Mouse (Mus musculus): Measurements from ENCODE around the gene Gstcd. TPM values are rescaled to one million over a fixed set of nuclear protein-coding genes. Genes with fewer than 3 reads are reported as not detected.

The Gstcd gene
- polyA plus RNA-seq, 2 experiments: 8.0 to 15.1 TPM

DNA sequence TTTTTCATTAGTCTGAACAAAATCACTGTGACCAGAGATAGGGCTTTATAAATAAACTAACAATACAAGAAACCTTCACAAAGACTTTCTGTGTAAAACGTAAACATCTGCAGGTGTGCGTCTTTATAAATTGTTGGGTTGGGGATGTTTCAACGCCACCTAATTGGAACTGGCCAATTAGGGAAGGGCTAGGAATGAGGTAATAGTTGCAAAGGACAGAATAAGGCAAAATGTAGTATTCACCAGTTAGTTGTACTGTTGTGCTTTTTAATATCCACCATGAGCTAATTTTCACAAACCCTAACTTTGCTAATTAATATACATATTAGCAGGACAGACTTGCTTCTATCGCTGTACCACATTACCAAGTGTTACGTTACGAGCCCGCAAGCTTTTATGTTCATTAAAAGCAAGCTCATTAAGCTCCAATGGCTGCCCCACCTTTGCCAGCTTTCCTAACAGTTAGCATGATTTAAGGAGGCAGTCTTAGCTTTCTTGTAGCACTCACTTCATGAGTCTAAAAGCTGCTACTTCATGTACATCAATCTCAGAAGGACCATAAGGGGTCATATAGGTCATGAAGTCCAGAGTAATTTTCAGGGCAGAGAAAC, 58.6 kb downstream of the Gstcd start:
- Histone ChIP-seq H3K27me3 (ENCODE audit: control insufficient read depth, insufficient read depth, low read length) (no peaks in the 10 kb centered on the region), H3K4me3 (replicated peaks; ENCODE audit: low read length) (no peak overlapping the region), H3K36me3 (ENCODE audit: control insufficient read depth, insufficient read depth, low read length) (no peaks in the 10 kb centered on the region), H3K4me2 (replicated peaks; ENCODE audit: low read depth, low read length, severe bottlenecking) (no peak overlapping the region), H3K27ac (replicated peaks; ENCODE audit: low read depth, low read length) (no peak overlapping the region), H3K9ac (ENCODE audit: low read depth, low read length, severe bottlenecking) (no peak overlapping the region), H3K4me1 (ENCODE audit: control insufficient read depth, insufficient read depth, low read length) (no peaks in the 10 kb centered on the region), H3K9me3 (ENCODE audit: control insufficient read depth, low read length) (no peaks in the 10 kb centered on the region)
- DNase-seq (ENCODE audit: low spot score) (no peak), ATAC-seq (ENCODE audit: low FRiP score, low read depth) (no peak)
- WGBS: 43% methylated on average over 7 of the region's 7 CpGs
- TF ChIP-seq POLR2A (IDR thresholded peaks at IDR 0.05; ENCODE audit: borderline replicate concordance, extremely low read depth, insufficient read depth, insufficient read length): no peak

DNA sequence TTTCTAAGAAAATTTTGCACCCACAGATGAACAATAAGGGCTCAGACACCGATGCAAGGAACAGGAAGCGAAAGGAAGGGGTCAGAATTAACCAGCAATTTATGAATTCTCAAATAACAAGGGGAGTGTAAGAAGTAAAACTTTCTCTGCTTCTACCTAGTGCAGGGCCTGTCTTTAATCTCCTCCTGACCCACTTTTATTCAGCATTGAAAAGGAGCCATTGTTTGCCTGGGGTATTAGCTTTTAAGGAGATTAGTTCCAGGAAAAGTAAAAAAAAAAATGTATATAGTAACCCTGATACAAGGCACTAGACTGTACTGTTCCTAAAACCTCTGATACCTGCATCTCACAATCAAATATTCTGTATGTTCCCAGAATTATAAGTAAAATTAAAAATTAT, 64.9 kb downstream of the Gstcd start:
- WGBS: 68% methylated on average over 2 of the region's 2 CpGs
- no peak overlapping the region for H3K4me3 ChIP-seq (replicated peaks; ENCODE audit: low read length)
- no peaks in the 10 kb centered on the region for H3K27me3 ChIP-seq (ENCODE audit: control insufficient read depth, insufficient read depth, low read length)
- no peak overlapping the region for H3K27ac ChIP-seq (replicated peaks; ENCODE audit: low read depth, low read length)
- H3K4me2 ChIP-seq (replicated peaks; ENCODE audit: low read depth, low read length, severe bottlenecking): no peak overlapping the region
- ATAC-seq (ENCODE audit: low FRiP score, low read depth) (no peak), DNase-seq (ENCODE audit: low spot score) (no peak)
- peaks cover 4% of the 10 kb centered on the region; the same call in 1 of the 2 replicates for H3K4me1 ChIP-seq (ENCODE audit: control insufficient read depth, insufficient read depth, low read length)
- no peak overlapping the region for H3K9ac ChIP-seq (ENCODE audit: low read depth, low read length, severe bottlenecking)
- no peaks in the 10 kb centered on the region for H3K36me3 ChIP-seq (ENCODE audit: control insufficient read depth, insufficient read depth, low read length)
- TF ChIP-seq POLR2A (IDR thresholded peaks at IDR 0.05; ENCODE audit: borderline replicate concordance, extremely low read depth, insufficient read depth, insufficient read length): no peak
- no peaks in the 10 kb centered on the region for H3K9me3 ChIP-seq (ENCODE audit: control insufficient read depth, low read length)

DNA sequence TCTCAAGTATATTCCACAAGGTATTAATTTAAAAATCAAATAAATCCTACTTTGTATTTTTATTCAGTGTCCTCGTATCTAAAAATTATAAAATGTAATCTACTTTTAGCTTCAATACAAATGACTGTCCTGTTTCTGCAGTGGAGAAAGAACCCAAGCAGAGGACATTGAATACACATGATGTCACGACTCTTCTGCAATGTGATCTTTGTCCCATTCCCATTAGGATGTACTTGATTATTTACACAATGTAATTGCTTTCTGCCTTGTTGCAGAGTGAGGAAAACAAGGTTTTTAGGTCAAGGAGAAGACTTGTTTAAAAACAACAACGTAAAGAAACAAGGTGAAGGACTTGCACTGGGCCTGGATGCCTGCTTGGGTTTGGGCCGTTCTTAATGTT, 84.6 kb downstream of the Gstcd start:
- Histone ChIP-seq H3K4me1 (ENCODE audit: control insufficient read depth, insufficient read depth, low read length) (no peaks in the 10 kb centered on the region), H3K4me2 (replicated peaks; ENCODE audit: low read depth, low read length, severe bottlenecking) (no peak overlapping the region), H3K4me3 (replicated peaks; ENCODE audit: low read length) (no peak overlapping the region), H3K27ac (replicated peaks; ENCODE audit: low read depth, low read length) (no peak overlapping the region), H3K9me3 (ENCODE audit: control insufficient read depth, low read length) (no peaks in the 10 kb centered on the region), H3K36me3 (ENCODE audit: control insufficient read depth, insufficient read depth, low read length) (peaks cover 6% of the 10 kb centered on the region; the same call in 1 of the 2 replicates), H3K27me3 (ENCODE audit: control insufficient read depth, insufficient read depth, low read length) (no peaks in the 10 kb centered on the region), H3K9ac (ENCODE audit: low read depth, low read length, severe bottlenecking) (no peak overlapping the region)
- no peak for DNase-seq (ENCODE audit: low spot score)
- no peak for ATAC-seq (ENCODE audit: low FRiP score, low read depth)
- WGBS: 81% methylated on average over 4 of the region's 4 CpGs
- no peak for TF ChIP-seq POLR2A (IDR thresholded peaks at IDR 0.05; ENCODE audit: borderline replicate concordance, extremely low read depth, insufficient read depth, insufficient read length)

DNA sequence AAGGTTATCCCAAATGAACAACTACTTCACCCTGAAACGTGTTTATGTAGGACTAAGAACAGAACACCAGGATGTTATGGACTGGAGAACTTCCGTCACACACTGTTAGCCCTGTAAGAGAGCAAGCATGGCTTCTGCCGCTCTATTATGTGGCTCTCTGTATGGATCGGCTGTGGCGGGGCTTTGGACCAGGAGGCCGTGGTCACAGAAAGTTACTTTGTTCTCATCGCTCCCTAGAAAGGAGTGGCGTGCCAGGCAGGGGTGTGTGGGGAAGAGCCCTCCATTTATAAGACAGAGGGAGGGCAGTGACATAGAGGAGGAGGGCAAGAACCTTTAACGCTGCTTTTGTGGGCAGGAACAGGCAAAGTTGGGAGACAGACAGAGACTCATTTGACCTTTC, 95.5 kb downstream of the Gstcd start:
- TF ChIP-seq POLR2A (IDR thresholded peaks at IDR 0.05; ENCODE audit: borderline replicate concordance, extremely low read depth, insufficient read depth, insufficient read length): no peak

DNA sequence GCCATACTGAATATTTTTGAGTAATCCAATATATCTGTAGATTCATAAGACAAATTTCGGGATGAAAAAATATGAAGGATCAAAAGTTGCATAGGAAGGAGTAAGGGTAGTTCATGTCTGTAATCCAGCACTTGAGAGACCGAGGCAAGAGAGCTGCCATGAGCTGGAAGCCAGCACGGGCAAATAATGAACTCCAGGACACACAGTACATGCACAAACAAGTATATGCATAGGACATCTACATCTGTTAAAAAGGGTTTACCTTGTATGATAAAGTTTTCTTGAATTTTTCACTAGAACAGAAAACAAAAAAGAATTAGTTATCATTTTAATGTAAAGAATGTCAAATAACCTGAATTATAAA, 95.9 kb downstream of the Gstcd start:
- Histone ChIP-seq H3K9ac (ENCODE audit: low read depth, low read length, severe bottlenecking) (no peak overlapping the region), H3K9me3 (ENCODE audit: control insufficient read depth, low read length) (no peaks in the 10 kb centered on the region), H3K27ac (replicated peaks; ENCODE audit: low read depth, low read length) (no peak overlapping the region), H3K4me2 (replicated peaks; ENCODE audit: low read depth, low read length, severe bottlenecking) (no peak overlapping the region), H3K36me3 (ENCODE audit: control insufficient read depth, insufficient read depth, low read length) (peaks cover 11% of the 10 kb centered on the region), H3K4me1 (ENCODE audit: control insufficient read depth, insufficient read depth, low read length) (no peaks in the 10 kb centered on the region), H3K27me3 (ENCODE audit: control insufficient read depth, insufficient read depth, low read length) (no peaks in the 10 kb centered on the region), H3K4me3 (replicated peaks; ENCODE audit: low read length) (no peak overlapping the region)
- ATAC-seq (ENCODE audit: low FRiP score, low read depth): no peak
- DNase-seq (ENCODE audit: low spot score): no peak
- WGBS: 90% methylated on average over 3 of the region's 3 CpGs
- no peak for TF ChIP-seq POLR2A (IDR thresholded peaks at IDR 0.05; ENCODE audit: borderline replicate concordance, extremely low read depth, insufficient read depth, insufficient read length)

More for the DNA sequence above, 95.5 kb downstream of the Gstcd start:
- Histone ChIP-seq H3K4me2 (replicated peaks; ENCODE audit: low read depth, low read length, severe bottlenecking) (no peak overlapping the region), H3K9ac (ENCODE audit: low read depth, low read length, severe bottlenecking) (no peak overlapping the region), H3K9me3 (ENCODE audit: control insufficient read depth, low read length) (no peaks in the 10 kb centered on the region), H3K27ac (replicated peaks; ENCODE audit: low read depth, low read length) (no peak overlapping the region), H3K4me1 (ENCODE audit: control insufficient read depth, insufficient read depth, low read length) (no peaks in the 10 kb centered on the region), H3K36me3 (ENCODE audit: control insufficient read depth, insufficient read depth, low read length) (peaks cover 11% of the 10 kb centered on the region), H3K27me3 (ENCODE audit: control insufficient read depth, insufficient read depth, low read length) (no peaks in the 10 kb centered on the region), H3K4me3 (replicated peaks; ENCODE audit: low read length) (no peak overlapping the region)
- 87% methylated on average over 9 of the region's 9 CpGs for WGBS
- ATAC-seq (ENCODE audit: low FRiP score, low read depth) (no peak), DNase-seq (ENCODE audit: low spot score) (no peak)
